Mouse (Mus musculus): Measurements from ENCODE around the gene Hexdc. TPM values are rescaled to one million over a fixed set of nuclear protein-coding genes. Genes with fewer than 3 reads are reported as not detected.

The Hexdc gene
- polyA plus RNA-seq (2012; rRNA removed): 22.6 and 32.5 TPM in 2 replicates

DNA sequence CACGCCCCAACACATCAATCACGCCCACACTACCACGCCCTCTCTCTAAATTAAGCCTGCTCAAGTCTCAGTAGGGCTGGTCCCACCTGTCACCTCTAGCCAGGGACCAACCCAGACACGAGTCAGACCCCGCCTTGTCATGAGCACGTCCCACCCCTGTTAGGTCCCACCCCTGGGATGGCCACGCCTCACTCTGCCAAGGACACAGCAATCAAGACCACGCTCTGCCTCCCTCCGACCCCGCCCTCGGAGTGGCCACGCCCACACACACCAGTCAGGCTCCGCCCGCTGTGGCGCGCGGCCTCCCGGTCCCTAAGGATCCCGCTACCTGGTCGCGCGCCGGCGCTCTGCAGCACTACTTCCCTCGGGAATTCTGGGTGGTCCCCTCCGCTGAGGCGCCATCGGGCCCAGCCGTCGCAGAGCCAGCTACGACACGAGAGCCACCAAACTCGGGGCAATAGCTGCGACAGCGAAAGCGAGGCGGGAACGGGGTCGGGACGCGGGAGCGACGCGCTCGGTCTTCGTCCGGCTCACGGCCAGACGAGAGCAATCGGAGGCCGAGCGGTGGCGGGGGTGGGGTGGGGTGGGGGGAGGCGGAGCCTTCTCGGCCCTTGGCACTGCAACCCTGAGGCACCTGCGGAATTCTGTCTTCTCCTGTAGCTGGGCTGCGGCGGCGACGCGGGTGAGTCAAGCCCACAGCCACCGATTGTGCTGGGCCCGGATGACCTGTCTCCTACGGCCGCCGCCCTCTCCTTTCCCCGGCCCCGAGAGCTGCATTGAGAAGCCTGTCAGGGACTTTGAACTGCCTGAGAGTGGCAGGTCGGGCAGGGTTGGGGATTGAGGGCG lies at the start of gene Hexdc, which contains the start of gene Ogfod3:
Gene Hexdc (plus strand): TSS at position 273 of the 846 bp plus-strand sequence.
Gene Ogfod3 (minus strand): TSS at position 551 of the 846 bp plus-strand sequence.

DNA sequence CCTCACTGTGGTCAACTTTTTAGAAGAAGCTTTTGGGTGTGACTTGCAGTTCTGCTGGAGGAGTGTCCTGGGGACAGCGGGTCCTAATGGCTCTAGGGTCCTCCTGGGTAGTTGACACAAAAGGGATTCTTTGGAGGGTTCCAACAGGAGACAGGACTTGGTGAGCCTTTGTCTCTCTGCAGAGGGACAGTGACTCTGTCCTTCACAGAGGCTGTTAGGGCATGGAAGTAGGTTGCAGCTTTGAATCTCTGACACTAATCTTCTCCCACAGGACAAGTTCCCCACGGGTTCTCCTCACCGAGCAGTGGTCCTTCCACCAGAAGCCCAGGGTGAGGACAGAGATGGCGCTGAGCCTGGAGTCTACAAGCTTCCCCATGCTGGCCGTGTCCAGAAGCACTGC lies 44.3 kb upstream of the Hexdc start, which contains the start of gene Uts2r:
Gene Uts2r (plus strand): TSS at position 301 of the 400 bp plus-strand sequence.

DNA sequence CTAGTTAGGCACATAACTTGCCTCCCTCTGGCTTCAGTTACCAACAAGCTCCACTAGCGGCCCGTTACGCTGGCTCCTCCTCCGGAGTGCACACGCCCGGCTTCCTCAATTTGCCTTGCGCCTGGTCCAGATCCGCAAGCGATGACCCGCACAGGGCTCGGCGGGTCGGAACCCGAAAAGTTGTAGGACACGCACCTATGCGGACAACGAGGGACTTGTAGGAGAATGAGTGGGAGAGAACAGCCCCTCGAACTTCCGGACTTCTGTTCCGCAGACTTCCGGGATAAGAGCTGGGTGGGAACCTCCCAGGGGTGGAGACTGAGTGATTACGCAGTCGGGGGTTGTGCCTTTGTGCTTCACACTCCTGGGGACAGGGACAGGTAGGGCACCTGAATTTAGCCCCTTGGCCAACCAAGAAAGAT lies 24.8 kb downstream of the Hexdc start, which contains the start of gene Cybc1:
Gene Cybc1 (minus strand): TSS at position 305 of the 422 bp plus-strand sequence.

DNA sequence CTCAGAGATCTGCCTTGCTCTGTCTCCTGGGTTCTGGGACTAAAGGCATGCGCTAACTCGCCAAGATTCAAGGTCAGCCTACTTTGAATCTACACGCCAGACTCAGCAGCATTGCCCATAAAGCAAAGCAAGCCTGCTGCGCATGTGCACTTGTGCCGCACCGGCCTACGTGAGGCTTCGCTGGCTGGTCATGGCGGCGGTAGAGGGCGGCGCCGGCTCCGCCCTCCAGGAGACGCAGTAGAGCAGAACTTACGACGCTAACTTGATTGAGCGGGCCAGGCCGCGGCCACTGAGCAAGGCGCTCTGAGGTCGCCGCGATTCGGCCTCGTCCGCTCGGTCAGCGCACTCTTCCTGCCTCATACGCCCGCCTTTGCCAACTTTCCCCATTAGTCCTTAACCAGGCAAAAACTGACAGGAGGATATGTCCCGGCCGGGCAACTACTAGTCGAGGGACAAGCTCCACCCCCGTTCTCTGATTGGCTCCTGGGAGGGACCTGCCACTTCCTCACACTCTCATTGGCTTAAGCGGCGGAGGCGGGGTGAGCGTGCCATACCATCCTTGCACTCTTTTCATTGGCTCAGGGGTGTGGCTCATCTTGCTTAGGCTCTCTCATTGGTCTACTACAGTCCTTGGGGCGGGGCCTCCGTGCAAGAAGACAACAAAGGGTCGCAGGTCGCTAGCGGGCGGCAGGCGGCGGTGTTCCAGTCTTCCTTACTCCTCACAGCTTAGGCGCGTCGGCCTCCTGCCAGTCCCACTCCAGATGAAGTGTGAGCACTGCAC lies 32.5 kb downstream of the Hexdc start, which contains the start of gene Narf:
Gene Narf (plus strand): TSS at position 690 of the 781 bp plus-strand sequence.

GRCm38 (mm10) chr11:121259160-121260100 lies 55.2 kb downstream of the Hexdc start, which contains the start of gene Foxk2:
Gene Foxk2 (plus strand): TSS chr11:121259990.

Other genes with a start within 250 kb of the Hexdc start
- 140 and 150 TPM in 2 replicates for gene Csnk1d, start 213.1 kb upstream of the Hexdc start, polyA plus RNA-seq (2012; rRNA removed)
- 0.10 TPM in 1 of 2 replicates, not detected in the other for gene Cd7, start 165.0 kb upstream of the Hexdc start, polyA plus RNA-seq (2012; rRNA removed)
- 0.06 TPM in 1 of 2 replicates, not detected in the other for gene Sectm1b, start 140.9 kb upstream of the Hexdc start, polyA plus RNA-seq (2012; rRNA removed)
- 0.05 TPM in 1 of 2 replicates, not detected in the other for gene Sectm1a, start 123.2 kb upstream of the Hexdc start, polyA plus RNA-seq (2012; rRNA removed)
- gene Tex19.2, start 85.8 kb upstream of the Hexdc start, polyA plus RNA-seq (2012; rRNA removed): 0.06 TPM in 1 of 2 replicates, not detected in the other
- 0.02 and 0.15 TPM in 2 replicates for gene Tex19.1, start 58.3 kb upstream of the Hexdc start, polyA plus RNA-seq (2012; rRNA removed)
- 0.48 TPM in 1 of 2 replicates, not detected in the other for gene Uts2r, start 44.2 kb upstream of the Hexdc start, polyA plus RNA-seq (2012; rRNA removed)
- gene Ogfod3, start 278 bp downstream of the Hexdc start, polyA plus RNA-seq (2012; rRNA removed): 9.9 and 10.5 TPM in 2 replicates
- 31.4 and 43.7 TPM in 2 replicates for gene Cybc1, start 24.9 kb downstream of the Hexdc start, polyA plus RNA-seq (2012; rRNA removed)
- gene Narf, start 32.8 kb downstream of the Hexdc start, polyA plus RNA-seq (2012; rRNA removed): 42.2 and 53.9 TPM in 2 replicates
- 32.7 and 53.7 TPM in 2 replicates for gene Foxk2, start 55.6 kb downstream of the Hexdc start, polyA plus RNA-seq (2012; rRNA removed)
- gene Wdr45b, start 150.0 kb downstream of the Hexdc start, polyA plus RNA-seq (2012; rRNA removed): 57.0 and 83.7 TPM in 2 replicates
- gene Rab40b, start 183.8 kb downstream of the Hexdc start, polyA plus RNA-seq (2012; rRNA removed): 1.8 and 2.8 TPM in 2 replicates
- 15.9 and 16.9 TPM in 2 replicates for gene Fn3krp, start 217.0 kb downstream of the Hexdc start, polyA plus RNA-seq (2012; rRNA removed)
- gene Fn3k, start 230.5 kb downstream of the Hexdc start, polyA plus RNA-seq (2012; rRNA removed): 1.9 and 3.4 TPM in 2 replicates
- gene Tbcd, start 247.5 kb downstream of the Hexdc start, polyA plus RNA-seq (2012; rRNA removed): 50.8 and 51.1 TPM in 2 replicates

All from central nervous system, embryonic 11.5 days (tissue).